Mouse (Mus musculus) CH12.LX (cell line): ENCODE results near the gene Fam20c.

ENCODE experiments used
- CTCF ChIP-seq, 2 experiments: IDR thresholded peaks in 1 of 2; conservative IDR thresholded peaks in 1 of 2; 2 replicates each; pipeline ENCODE4 v1.5.1; 2011 to 2012; ENCODE audit warnings: low read depth in 2 of 2, low read length in 2 of 2, improper control_type of control experiment in 1 of 2, inconsistent platforms in 1 of 2, mild to moderate bottlenecking in 1 of 2, moderate library complexity in 1 of 2
- MYC ChIP-seq: IDR thresholded peaks from 2 replicates; pipeline ENCODE4 v1.6.1; 2011; ENCODE audit warnings: low read depth, mild to moderate bottlenecking, improper control_type of control experiment, low read length
- USF1 ChIP-seq: IDR thresholded peaks from 2 replicates; pipeline ENCODE4 v1.6.1; 2014; ENCODE audit warnings: low read depth, mild to moderate bottlenecking, inconsistent platforms, low read length, improper control_type of control experiment

DNA sequence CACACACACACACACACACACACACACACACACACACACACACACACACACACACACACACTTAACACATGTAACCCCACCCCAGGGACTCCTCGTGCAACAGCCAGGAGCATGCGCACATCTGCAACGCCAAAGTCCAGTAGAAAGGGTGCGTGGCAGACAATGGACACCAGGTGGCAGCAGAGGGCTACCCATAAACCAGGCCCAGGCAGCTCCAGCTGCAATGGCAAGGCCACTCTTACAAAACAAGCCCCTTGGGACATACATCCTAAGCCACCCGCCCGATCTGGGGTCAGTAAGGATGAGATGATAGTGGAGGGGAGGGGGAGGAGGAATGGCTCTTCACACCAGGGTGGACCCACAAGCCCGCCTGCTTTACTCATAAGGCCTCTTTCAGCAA is 93.8 kb downstream of the Fam20c start:
- TF ChIP-seq MYC, result peak; percentile 52; the same call in 1 of the 2 replicates
- TF ChIP-seq USF1, result no peak
- peak; percentile 59 to 96 for TF ChIP-seq CTCF (conservative IDR thresholded peaks at IDR 0.05 in 1 of 2, IDR thresholded peaks at IDR 0.05 in 1 of 2; ENCODE audit: low read depth in 2 of 2, low read length in 2 of 2)
